Mouse (Mus musculus) retina, embryonic 14.5 days (tissue): ENCODE measurements around the gene Rabac1.

ENCODE experiments used
- DNase-seq: peaks from one replicate; pipeline ENCODE4 v3.0.0-alpha.2; 2015; ENCODE audit warnings: low spot score

Rabac1 gene

DNA sequence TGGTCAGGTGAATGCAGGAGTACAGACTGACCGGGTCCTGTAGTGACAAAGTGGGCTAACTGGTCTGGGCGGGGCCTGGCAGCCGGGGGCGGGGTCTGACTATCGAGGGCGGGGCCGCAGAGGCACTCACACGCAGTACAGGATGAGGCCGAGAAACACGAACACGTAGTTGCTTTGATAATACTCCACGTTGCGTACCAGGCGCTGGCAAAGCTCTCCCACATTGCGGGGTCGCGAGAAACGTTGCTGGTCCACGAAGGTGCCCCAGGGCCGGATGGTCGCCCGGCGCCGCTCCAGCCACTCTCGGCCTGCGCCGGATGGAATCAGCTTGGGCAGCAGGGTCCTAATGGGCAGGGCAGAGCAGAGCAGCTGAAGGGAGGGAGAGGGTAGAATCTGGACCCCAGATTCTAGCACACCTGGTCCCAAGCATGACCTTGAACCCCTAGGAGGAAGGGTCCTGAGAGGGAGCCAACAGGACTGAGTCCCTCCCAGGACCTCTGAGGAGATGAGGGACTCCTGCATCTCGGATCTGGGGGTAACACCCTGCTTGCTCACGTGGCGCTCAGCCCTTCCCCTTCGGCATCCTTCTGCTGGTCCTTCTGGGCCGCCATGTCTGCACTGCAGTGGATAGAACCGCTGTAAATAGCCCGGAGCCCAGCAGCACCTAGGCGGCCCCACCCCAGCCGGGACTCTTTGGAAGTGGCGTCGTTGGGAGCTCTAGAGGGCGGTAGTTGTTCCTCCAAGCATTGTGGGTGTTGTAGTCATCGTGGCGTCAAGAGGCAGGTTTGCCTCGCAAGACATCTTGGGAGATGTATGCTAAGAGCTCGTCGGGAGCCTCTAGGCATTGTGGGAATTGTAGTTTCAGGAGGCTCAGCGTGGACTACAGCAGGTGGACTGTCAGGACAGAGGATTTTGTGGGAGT, at the start of gene Rabac1:
Gene Rabac1 (minus strand): TSS at position 783 of the 922 bp plus-strand sequence.
- DNase-seq: peak; percentile 90

DNA sequence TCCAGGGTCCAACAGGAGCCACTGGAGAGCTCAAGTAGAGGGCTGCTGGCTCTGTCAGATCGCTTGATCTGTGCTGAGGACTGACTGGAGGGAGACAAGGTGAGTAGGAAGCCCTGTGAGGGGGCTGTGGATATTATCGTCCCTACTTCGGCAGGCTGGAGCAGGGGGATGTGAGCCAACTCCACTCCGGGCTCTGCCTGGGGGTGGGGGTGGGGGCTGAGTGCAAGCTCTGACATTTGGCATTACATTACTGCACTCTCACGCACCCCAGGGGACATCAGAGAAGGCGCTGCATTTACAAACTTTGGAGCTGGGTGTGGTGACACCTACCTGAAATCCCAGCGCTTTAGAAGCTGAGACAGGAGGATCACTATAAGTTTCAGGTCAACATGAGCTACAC, 39.0 kb upstream of the Rabac1 start:
- no peak for DNase-seq

DNA sequence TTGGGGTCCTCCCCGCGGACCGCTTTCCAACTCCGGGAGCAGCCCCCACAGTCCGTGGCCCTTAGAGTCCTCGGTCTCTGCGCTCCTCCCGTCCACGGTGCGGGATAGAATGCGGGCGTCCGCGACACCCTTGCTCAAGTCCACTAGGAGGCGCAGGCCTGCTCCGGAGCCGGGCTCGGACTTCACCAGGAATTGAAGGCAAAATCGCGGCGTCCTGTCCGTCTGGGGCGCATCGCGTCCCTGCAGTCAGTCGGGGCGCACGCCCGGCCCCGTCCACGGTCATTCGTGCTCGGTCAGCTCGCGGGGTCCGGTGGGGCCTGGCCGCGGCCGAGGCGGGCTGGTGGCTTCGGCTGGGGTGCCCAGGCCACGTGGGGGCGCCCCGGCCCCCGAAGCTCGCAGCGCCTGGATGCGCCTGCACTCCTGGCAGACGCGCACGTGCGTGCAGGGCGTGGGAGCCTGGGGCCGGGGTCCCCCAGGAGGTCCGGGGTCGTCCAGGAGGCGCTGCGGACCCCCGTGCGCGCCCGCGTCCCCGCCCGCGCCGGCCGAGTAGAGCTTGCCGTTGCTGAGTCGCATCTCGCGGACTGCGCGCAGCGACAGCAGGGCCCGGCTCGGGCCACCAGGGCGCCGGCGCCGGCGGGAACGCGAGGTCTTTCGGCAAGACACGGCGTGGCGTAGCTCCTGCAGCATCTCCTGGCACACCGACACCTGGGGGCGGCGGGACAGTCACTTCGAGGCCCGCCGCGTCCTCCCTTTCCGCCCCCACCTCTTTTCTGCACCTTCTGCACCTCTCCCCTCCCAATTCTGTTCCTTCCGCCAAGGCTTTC, 37.7 kb upstream of the Rabac1 start:
- DNase-seq: peak; percentile 80

DNA sequence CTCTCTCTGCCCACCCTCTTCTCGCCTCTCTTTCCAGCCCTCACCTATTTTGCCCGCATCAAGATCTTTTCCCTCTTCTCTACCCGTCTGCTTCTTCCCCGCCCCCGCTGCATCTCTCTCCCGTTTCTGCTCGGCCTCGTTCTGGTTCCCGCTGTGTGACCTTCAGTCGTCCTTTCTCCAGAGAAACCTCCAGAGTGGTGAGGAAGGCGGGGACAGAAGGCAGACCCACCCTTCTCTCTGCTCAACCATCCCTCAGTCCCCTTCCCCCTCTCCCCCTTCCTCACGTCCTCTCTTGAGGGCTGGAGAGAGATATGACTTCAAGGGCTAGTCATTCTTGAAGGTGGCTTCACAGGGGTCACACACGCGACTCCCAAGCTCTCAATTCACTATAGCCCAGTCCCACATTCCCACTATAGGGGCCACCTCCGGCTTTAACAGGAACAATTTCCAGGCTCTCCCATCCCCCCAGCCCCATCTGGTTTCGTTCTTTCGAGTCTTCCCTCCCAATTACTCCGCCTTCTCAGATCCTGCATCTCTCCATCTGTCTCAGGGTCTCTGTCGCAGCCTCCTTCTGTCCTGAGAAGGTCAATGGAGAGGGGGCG, 36.6 kb upstream of the Rabac1 start:
- DNase-seq: peak; percentile 53

DNA sequence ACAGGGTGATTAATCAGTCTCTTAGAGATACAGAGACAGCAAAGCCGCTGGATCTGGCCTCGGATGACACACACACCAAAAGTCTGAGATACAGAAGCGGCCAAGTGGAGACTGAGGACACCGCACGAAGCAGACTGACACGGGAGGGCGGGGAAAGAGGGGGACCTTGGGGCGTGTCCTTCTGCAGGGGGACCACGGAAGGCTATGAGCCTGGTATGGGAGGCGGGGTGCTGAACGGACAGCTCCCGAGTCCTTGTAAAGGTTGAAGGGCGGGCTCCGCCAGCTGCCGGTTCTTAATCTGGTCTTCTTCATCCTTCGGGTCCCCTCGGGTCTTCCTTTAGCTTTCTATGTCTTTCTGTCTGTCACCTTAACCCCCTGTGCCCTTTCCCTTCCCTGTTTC, 36.1 kb upstream of the Rabac1 start:
- peak; percentile 79 for DNase-seq

DNA sequence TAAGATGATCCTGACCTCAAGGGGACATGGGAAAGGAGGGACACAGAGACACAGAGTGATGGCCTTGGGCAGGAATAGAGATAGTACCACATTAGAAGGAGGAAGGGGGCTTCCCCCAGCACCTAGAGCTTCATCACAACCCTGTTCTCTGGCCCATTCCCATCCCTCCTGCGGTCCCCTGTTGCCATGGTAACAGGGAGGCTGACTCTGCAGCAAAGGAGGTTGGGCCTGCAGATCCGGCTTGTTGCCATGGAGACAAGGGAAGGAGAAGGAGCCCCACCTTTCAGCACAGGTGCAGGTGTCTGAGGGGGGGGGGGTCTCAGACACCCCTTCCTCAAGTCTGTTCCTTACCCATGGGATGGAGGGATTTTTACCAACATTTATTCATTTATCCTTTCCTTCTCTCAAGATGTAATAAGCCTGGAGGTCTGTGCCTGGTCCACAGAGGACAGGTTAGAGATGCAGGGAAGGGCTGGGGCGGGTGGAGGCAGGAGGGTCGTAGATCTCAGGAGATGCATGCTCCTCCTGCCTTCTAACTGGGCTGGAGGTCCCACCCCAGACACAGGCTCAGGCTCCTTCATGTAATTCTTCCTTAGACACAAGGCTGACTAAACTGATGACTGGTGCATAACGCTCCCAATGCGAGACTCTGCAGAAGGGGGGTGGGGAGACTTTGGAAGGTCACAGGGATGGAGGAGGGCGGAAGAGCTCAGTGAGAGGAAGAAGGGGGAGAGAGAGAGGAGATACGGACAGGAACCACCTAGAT, 35.2 kb upstream of the Rabac1 start:
- peak; percentile 57 for DNase-seq

DNA sequence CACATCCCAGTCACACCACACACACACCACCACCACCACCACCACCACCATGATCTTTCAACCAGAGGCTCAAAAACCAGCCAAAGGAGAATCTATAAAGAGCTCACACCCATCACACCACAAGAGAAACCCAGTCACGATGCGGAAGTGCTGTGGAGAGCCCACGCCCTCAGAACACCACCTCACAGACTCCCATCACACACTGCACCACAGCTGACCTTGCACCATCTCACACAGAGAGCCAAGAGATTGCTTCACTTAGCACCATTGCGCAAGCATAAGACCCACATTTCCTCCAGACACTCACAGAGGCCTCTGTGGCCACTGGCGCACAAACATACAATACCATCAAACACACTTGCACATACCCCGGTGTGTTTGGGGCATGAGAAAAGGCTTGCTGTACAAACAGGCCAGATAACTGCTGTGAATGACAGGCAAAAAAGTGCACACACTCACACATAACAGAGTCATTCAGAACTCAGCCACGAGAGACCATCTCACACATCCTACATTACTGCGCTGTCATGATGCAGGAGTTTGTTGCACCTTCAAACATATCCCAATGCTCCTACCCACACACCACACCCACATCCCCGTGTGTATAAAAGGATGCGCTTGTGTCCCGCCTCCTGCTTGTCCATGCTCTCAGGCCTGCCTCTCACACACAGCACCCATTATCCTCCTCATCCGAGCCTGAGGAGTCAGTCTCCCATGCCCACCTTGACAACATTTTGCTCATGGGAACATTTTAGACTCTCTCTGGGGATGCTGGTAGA, 34.2 kb upstream of the Rabac1 start:
- no peak for DNase-seq

DNA sequence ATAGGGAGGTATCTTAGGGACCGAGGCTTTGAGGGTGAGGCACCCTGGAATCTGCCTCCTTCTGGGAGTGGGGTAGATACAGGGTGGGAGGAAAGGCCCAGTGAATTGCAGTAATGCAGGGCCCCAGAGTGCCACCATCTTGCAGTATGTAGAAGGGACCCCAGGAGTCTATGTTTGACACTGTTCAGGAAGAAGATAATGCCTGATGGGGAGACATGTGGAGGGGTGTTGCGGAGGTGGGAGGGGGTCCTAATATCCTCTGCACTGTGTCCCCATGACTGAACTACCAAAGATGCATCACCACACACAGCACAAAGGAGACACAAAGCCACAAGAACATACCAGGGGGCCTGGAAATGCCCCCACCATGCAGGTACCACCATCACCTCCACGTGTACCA, 33.6 kb upstream of the Rabac1 start:
- DNase-seq: no peak

DNA sequence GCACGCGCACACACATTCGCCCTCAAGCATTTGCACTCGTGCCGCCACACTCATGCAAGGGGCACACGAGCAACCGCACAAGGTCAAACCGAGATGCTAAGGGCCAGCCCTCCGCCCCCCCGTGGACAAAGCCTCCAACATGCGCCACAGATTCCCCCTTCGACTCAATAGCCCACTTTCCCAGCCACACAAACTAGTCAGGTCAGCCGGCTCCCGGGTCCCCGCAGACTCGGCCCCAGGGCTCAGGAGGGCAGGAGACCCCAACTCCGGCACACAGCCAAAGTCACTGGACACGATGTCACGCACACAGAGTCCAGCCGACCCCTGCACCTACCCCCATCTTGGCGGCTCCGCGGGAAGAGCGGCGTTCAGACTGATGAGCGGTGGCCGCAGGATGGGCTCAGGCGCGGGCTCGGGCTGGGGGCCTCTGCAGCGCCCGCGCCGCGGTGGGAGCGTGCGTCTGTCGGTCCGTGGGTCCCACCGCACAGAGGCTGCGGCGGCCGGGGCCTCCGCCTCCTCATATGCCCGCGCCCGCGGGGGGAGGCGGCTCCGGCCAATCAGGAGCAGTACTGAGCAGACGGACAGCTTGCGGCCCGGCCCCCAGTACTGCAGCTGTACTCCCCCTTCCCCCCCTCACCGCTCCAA, 33.0 kb upstream of the Rabac1 start, which contains the start of gene Atp1a3:
Gene Atp1a3 (minus strand): TSS at position 538 of the 645 bp plus-strand sequence.
- DNase-seq: peak; percentile 66

DNA sequence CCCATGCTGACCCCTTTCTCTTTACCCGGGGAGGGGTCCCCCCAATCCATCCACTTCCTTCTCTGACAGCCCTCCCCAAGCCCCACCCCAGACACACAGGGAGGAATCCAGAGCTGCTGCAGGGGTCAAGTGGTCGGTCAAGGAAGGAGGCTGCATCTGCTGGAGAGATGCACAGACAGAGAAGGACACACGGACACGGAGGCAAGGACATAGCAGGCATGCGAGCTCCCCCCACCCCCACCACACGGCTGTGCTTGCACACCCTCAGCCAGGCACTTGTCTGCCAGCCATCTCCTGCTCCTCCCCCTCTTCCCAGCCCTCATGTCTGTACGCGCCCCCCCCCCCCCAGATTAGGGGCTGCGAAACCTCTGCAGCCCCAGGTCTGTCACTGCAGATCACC, 32.3 kb upstream of the Rabac1 start:
- DNase-seq: no peak

DNA sequence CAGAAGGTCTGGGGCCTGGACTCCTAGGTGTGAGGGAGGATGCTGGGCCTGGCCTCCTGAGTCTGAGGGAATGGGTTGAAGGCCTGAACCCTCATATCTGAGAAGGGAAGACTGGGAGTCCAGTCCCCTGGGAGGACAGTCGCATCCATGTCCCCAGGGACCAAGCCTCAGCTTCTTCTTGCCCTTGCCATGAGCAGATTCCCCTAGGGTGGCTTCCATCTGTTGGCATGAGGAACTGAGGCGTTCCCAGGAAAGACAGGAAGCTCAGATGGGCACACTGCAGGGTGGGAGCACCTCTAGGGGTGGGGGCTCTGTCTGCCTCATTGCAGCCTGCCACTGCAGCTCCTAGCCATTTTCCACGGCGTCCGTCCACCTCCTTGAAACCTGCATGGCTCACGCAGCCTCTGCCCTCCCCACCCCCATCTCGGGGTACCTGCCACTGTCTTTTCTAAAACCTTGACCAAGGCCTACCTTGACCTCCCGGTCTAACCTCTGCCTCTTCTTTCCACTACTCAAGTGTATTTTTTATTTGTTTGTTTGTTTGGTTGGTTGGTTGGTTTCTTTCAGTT, 31.4 kb upstream of the Rabac1 start:
- DNase-seq: no peak

DNA sequence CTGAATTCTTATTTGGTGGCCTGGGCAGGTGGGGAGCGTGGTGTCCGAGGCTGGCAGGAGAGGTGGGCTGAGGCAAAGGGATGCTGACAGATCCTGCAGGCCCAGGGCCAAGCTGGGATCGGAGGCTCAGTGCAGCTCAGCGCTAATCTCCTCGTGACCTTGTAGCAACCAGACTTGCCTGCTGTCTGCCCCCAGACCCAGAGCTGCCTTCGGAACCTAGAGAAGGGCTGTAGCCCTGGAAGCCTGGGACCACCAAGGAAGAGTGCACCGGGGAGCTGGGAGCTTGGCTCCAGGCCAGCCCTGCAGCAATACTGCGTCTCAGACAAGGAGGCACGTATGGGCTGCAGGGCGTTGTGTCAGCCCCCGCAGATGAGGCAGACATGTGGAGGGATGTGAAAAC, 30.7 kb upstream of the Rabac1 start:
- DNase-seq: peak; percentile 40

DNA sequence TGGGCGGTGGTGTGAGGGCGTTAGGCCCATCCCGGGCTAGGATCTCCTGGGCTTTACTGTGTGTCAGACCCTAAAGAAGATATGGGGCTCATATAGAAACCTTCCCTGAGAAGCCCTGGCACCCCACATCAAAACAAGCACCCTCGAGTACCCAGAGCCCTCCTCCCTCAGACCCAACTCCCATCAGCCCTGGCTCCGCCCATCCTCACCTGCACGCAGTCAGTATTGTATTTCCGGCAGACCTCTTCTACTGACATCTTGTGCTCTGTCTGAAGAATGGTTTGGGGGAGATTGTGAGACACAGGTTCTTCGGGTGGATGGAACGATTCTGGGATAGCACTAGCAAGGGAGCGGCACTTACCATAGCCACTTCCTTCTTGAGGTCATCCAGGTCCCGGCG, 28.2 kb upstream of the Rabac1 start:
- no peak for DNase-seq

DNA sequence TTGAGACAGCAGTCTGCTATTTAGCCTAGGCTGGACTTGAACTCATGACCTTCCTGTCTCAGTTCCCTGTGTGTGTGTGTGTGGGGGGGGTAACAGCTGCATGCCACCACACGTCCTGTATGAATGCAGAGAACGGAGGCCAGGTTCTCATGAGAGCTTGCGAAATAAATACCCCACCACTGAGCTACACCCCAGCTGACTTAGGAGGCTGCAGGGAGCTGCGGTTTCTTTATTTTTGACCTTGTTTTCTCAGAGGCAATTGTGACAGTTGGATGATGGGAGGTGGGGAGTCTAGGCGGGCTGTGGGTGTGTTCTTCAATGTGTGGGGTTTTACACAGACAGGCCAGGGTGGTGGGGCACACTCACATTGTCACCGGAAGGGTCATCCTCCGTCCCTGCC, 27.7 kb upstream of the Rabac1 start:
- no peak for DNase-seq

DNA sequence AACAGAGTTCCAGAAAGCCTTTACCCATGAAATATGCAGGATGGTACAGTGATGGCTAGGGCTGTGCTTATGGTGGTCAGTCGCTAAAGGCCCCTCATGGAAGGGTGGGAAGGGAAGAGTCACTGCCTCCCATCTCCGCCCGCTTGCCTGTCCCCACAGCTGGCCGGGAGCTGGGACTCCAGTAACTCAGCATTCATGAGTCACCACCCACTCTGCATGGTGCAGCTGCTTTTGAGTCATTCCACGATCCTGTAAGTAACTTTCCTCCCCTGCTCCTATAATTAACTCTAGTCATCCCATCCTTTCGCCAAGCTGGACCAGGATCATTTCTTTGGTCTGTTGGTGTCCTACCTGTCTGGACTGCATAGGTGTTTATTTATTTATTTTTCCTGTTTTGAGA, 20.5 kb upstream of the Rabac1 start:
- DNase-seq: no peak

DNA sequence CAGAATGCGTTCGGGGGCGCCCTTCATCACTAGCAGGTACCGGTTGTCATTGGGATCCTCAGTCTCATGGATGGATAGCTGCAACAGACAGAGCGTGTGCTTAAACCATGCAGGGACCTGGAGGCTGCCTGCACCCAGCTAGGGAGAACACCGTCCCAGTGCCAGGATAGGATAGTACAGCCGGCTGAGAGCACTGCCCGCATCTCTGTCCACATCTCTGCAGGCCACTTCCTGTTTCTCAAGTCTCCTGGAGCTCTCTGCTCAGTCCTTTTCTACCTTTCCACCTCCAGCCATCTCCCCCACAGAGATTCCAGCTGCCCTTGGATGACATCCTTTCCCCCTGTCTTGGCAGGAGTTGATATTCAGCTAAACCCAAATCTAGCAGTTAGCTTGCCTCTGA, 17.9 kb upstream of the Rabac1 start:
- DNase-seq: no peak

DNA sequence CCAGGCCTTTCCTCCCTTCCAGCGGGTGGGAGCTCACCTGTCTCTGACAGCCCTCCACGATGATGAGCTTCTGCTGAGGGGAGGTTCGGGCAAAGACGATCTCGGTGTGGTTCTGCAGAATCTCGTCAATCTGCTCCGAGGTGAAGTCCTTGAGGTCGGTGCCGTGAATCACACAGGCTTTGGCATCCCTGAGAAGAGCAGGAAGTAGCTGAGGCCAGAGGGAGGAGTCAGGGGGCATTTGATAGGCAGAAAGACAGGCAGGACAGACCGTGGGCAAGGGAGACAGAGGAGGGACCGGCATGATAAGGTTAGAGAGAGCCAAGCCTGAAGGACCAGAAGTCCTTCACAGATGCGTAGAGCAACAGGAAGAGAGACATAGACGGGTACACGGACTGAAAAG, 15.4 kb upstream of the Rabac1 start:
- DNase-seq: no peak

DNA sequence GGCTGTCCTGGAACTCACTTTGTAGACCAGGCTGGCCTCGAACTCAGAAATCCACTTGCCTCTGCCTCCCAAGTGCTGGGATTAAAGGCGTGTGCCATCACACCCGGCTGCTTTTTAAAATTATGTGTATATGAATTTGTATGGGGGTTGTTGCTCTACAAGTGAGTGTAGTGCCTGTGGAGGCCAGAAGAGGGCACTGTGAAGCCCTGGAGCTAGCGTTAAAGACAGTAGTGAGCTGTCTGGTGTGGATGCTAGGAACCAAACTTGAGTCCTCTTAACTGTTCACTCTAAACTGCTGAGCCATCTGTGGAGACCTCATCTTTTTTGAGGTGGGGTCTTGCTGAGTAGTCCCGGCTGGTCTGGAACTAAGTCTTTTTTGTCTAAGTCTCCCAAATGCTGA, 13.2 kb upstream of the Rabac1 start:
- no peak for DNase-seq

DNA sequence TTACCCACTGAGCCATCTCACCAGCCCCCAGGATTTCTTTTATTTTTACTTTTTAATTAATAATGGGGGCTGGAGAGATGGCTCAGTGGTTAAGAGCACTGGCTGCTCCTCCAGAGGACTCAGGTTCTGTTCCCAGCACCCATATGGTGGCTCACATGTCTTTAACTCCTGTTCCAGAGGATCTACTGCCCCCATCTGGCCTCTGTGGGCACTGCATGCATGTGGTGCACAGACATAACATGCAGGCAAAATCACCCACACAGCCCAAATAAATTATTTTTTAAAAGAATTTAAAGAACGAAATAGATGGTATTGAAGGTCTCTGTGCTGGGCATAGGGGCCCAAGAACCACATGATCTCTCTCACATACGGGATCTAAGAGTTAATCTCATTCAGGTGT, 11.8 kb upstream of the Rabac1 start:
- DNase-seq: no peak

DNA sequence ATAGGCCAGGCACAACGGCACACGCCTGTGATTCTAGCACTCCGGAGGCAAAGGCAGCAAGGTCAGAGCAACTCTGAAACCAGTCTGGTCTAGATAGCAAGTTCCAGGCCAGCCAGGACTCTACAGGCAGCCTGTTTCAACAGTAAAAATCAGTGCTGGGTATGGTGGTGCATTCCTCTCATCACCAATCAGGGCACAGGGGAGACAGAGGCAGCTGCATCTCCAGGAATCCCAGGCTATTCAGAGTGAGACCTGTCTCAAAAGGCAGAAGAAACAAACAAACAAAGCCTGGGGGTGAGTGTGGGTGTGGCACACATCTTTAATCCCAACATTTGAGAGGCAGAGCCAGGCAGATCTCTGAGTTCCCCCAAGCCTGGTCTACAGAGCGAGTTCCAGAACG, 10.8 kb upstream of the Rabac1 start:
- no peak for DNase-seq
